Mouse (Mus musculus): ENCODE measurements at regions not wholly inside any gene's neighbourhood (a gene's known extent, or its start where the extent isn't known, plus 50 kb on each side); places are given as distances from the start of the nearest gene placed in this dataset.
A peak's percentile ranks its signal among the peaks of the same experiment; 100 is the strongest.

GRCm38 (mm10) chr11:89147990-89148389 lies 74.3 kb downstream of the Gm525 start:
- no peak for DNase-seq (ENCODE audit: inconsistent ontology term)

GRCm38 (mm10) chr11:89145281-89145945 lies 71.8 kb downstream of the Gm525 start:
- peak; percentile 70 for DNase-seq (ENCODE audit: inconsistent ontology term)

DNA sequence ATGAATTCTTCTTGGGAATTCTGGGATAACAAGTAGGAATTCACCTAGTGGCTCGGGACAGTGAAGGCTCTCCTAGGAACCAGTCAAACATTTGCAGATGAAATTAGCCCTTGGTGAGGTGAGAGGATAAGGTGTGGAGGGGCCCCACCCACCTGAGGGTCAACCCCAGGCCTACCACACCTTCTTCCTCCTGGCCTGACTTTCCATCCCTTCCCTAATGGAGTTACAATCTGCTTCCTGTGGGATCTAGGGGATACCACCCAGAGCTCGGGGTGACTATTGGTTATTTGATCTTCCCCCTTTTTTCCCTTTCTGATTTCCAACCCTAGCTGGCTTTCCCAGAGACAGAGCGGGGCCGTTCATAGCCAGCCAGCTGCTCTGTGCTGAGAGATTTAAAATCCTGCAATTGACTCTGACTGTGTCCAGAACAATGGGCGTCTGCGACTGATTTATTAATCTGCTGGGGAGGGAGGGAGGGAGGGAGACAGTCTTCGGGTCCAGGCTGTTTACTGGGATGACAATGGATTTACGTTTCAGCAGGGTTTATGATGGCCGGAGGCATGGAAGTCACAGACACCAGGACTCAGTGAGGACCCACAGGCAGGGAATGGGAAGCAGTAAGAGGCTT lies 69.0 kb downstream of the Gm525 start:
- no peak for DNase-seq (ENCODE audit: inconsistent ontology term)
